Mouse (Mus musculus) adrenal gland (tissue): ENCODE results near the gene Atm.

Experiments used
- intact Hi-C: fragments of 180-260 bp; cut with DNase I; formaldehyde crosslinking; loops from one replicate; pipeline ENCODE4 v1.15.1; 2025
- long read RNA-seq, 2 experiments: library from polyadenylated mRNA; unstranded; transcript quantifications; one replicate each; pipeline ENCODE4 v2.0.0; 2020; ENCODE audit warnings: borderline replicate concordance in 1 of 2; ENCODE audit not compliant: insufficient replicate concordance in 1 of 2

Atm gene
- long read RNA-seq, experiment 1, partial matches to known transcripts = 1 of 1 reads
- long read RNA-seq, experiment 1, other reads (novel, unspliced or antisense) = 0 of 1 reads
- long read RNA-seq, experiment 2, partial matches to known transcripts = 7 of 9 reads
- long read RNA-seq, experiment 2, other reads (novel, unspliced or antisense) = 2 of 9 reads

- intact Hi-C loops = no loop called here
Measured at GRCm38 (mm10) chr9:53536558-53537320, at the start of gene Atm, which contains the start of gene Npat. TSS of gene Atm (minus strand) at chr9:53536740. TSS of gene Npat (plus strand) at chr9:53537047.

- intact Hi-C loops = no loop called here
Measured at GRCm38 (mm10) chr9:53581870-53582269, 45.3 kb upstream of the Atm start.

- intact Hi-C loops = no loop called here
Measured at GRCm38 (mm10) chr9:53575721-53576120, 39.2 kb upstream of the Atm start.

- intact Hi-C loops = no loop called here
Measured at GRCm38 (mm10) chr9:53572516-53573307, 36.2 kb upstream of the Atm start.

- intact Hi-C loops = no loop called here
Measured at GRCm38 (mm10) chr9:53570662-53571061, 34.1 kb upstream of the Atm start.

- intact Hi-C loops = no loop called here
Measured at GRCm38 (mm10) chr9:53537336-53537965, 911 bp upstream of the Atm start.

GRCm38 (mm10) chr9:53535416-53536320 lies 872 bp downstream of the Atm start:
- intact Hi-C loops = no loop called here

GRCm38 (mm10) chr9:53517373-53518009 lies 19.0 kb downstream of the Atm start:
- intact Hi-C loops = no loop called here

- intact Hi-C loops = no loop called here
Measured at GRCm38 (mm10) chr9:53514091-53514490, 22.4 kb downstream of the Atm start.

GRCm38 (mm10) chr9:53508053-53508452 lies 28.5 kb downstream of the Atm start:
- intact Hi-C loops = no loop called here

GRCm38 (mm10) chr9:53485886-53486285 lies 50.7 kb downstream of the Atm start:
- intact Hi-C loops = no loop called here

- intact Hi-C loops = no loop called here
Measured at GRCm38 (mm10) chr9:53472806-53473518, 63.6 kb downstream of the Atm start.

- intact Hi-C loops = no loop called here
Measured at GRCm38 (mm10) chr9:53452038-53452437, 84.5 kb downstream of the Atm start.

- intact Hi-C loops = no loop called here
Measured at GRCm38 (mm10) chr9:53450609-53451008, 85.9 kb downstream of the Atm start.

- intact Hi-C loops = no loop called here
Measured at GRCm38 (mm10) chr9:53435830-53436570, 100.5 kb downstream of the Atm start.

- intact Hi-C loops = no loop called here
Measured at GRCm38 (mm10) chr9:53427638-53428037, 108.9 kb downstream of the Atm start.

GRCm38 (mm10) chr9:53426726-53427125 lies 109.8 kb downstream of the Atm start:
- intact Hi-C loops = no loop called here

- intact Hi-C loops = no loop called here
Measured at GRCm38 (mm10) chr9:53422133-53422896, 114.2 kb downstream of the Atm start.
